Mouse (Mus musculus): ENCODE measurements at regions not wholly inside any gene's neighbourhood (a gene's known extent, or its start where the extent isn't known, plus 50 kb on each side); places are given as distances from the start of the nearest gene placed in this dataset.
"Not testable (repeated sequence)": the region's sequence is repeated elsewhere in the genome, so short reads cannot be mapped to it uniquely, and the experiment has no call there.

- DNase-seq (ENCODE audit: low spot score): no peak
Measured at GRCm38 (mm10) chr17:16516173-16516572, 547.7 kb upstream of the Zfp960 start.

GRCm38 (mm10) chr17:16493951-16494350 lies 570.0 kb upstream of the Zfp960 start:
- no peak for DNase-seq (ENCODE audit: low spot score)

- no peak for DNase-seq (ENCODE audit: low spot score)
Measured at GRCm38 (mm10) chr17:16493546-16493945, 570.4 kb upstream of the Zfp960 start.

GRCm38 (mm10) chr17:16492551-16492950 lies 571.4 kb upstream of the Zfp960 start:
- no peak for DNase-seq (ENCODE audit: low spot score)

GRCm38 (mm10) chr17:16486355-16486754 lies 577.6 kb upstream of the Zfp960 start:
- DNase-seq (ENCODE audit: low spot score): no peak

- no peak for DNase-seq (ENCODE audit: low spot score)
Measured at GRCm38 (mm10) chr17:16483976-16484375, 579.9 kb upstream of the Zfp960 start.

GRCm38 (mm10) chr17:16481722-16482121 lies 582.2 kb upstream of the Zfp960 start:
- DNase-seq (ENCODE audit: low spot score): no peak

- DNase-seq (ENCODE audit: low spot score): no peak
Measured at GRCm38 (mm10) chr17:16480579-16480978, 583.3 kb upstream of the Zfp960 start.

GRCm38 (mm10) chr17:16461208-16461607 lies 602.7 kb upstream of the Zfp960 start:
- no peak for DNase-seq (ENCODE audit: low spot score)

GRCm38 (mm10) chr17:16453098-16453497 lies 610.8 kb upstream of the Zfp960 start:
- DNase-seq (ENCODE audit: low spot score): no peak

- peak; percentile 49 for DNase-seq (ENCODE audit: low spot score)
Measured at GRCm38 (mm10) chr17:16444562-16444961, 613.7 kb upstream of the Rgmb start.

- DNase-seq (ENCODE audit: low spot score): peak; percentile 36
Measured at GRCm38 (mm10) chr17:16395193-16395612, 564.4 kb upstream of the Rgmb start.

- DNase-seq (ENCODE audit: low spot score): not testable (repeated sequence)
Measured at GRCm38 (mm10) chr17:16374855-16375221, 544.0 kb upstream of the Rgmb start.

GRCm38 (mm10) chr17:16374119-16374854 lies 543.4 kb upstream of the Rgmb start:
- not testable (repeated sequence) for DNase-seq (ENCODE audit: low spot score)

GRCm38 (mm10) chr17:16372976-16373375 lies 542.1 kb upstream of the Rgmb start:
- no peak for DNase-seq (ENCODE audit: low spot score)

GRCm38 (mm10) chr17:16344061-16344460 lies 513.2 kb upstream of the Rgmb start:
- DNase-seq (ENCODE audit: low spot score): no peak

- no peak for DNase-seq (ENCODE audit: low spot score)
Measured at GRCm38 (mm10) chr17:16342785-16343184, 511.9 kb upstream of the Rgmb start.

GRCm38 (mm10) chr17:16339720-16340470 lies 509.1 kb upstream of the Rgmb start:
- no peak for DNase-seq (ENCODE audit: low spot score)

- DNase-seq (ENCODE audit: low spot score): no peak
Measured at GRCm38 (mm10) chr17:16311914-16312313, 481.1 kb upstream of the Rgmb start.

- DNase-seq (ENCODE audit: low spot score): peak; percentile 8
Measured at GRCm38 (mm10) chr17:16311196-16311873, 480.5 kb upstream of the Rgmb start.

GRCm38 (mm10) chr17:16301776-16302175 lies 470.9 kb upstream of the Rgmb start:
- no peak for DNase-seq (ENCODE audit: low spot score)

GRCm38 (mm10) chr17:16298553-16298952 lies 467.7 kb upstream of the Rgmb start:
- no peak for DNase-seq (ENCODE audit: low spot score)
